Mouse (Mus musculus) limb, embryonic 14.5 days (tissue): ENCODE measurements around the gene Tnnc1. TPM values are rescaled to one million over a fixed set of nuclear protein-coding genes. Genes with fewer than 3 reads are reported as not detected.

Experiments
- ATAC-seq: fragments of 200-750 bp; cut with Nextera tagmentation; 2 replicates; pipeline ENCODE4 v1.8.0; 2017; ENCODE audit warnings: low read depth, moderate number of reproducible peaks, moderate TSS enrichment; ENCODE audit not compliant: low FRiP score
- DNase-seq: peaks from one replicate; pipeline ENCODE4 v3.0.0-alpha.2; 2015; ENCODE audit warnings: low spot score
- H3K27ac ChIP-seq: fragments of 300-500 bp; sonication (generic); replicated peaks from 2 replicates; pipeline ENCODE4 v1.5.1; 2014; ENCODE audit warnings: low read depth, mild to moderate bottlenecking, low read length, moderate library complexity, mixed read lengths
- H3K27me3 ChIP-seq: fragments of 300-500 bp; sonication (generic); 2 replicates; pipeline ENCODE4 v1.6.1; 2014; ENCODE audit warnings: low read length, mixed read lengths; ENCODE audit not compliant: control insufficient read depth, insufficient read depth
- H3K36me3 ChIP-seq: fragments of 300-500 bp; sonication (generic); 2 replicates; pipeline ENCODE4 v1.6.1; 2014; ENCODE audit warnings: mild to moderate bottlenecking, low read length, moderate library complexity, mixed read lengths; ENCODE audit not compliant: control insufficient read depth, insufficient read depth
- H3K4me1 ChIP-seq: fragments of 300-500 bp; sonication (generic); 2 replicates; pipeline ENCODE4 v1.6.1; 2014; ENCODE audit warnings: antibody characterized with exemption, low read length, mixed read lengths; ENCODE audit not compliant: control insufficient read depth, insufficient read depth
- H3K4me2 ChIP-seq: fragments of 300-500 bp; sonication (generic); replicated peaks from 2 replicates; pipeline ENCODE4 v1.6.1; 2014; ENCODE audit warnings: low read depth, mild to moderate bottlenecking, low read length, moderate library complexity; ENCODE audit not compliant: severe bottlenecking
- H3K4me3 ChIP-seq: fragments of 300-500 bp; sonication (generic); replicated peaks from 2 replicates; pipeline ENCODE4 v1.5.1; 2014; ENCODE audit warnings: low read length
- H3K9ac ChIP-seq: fragments of 300-500 bp; sonication (generic); 2 replicates; pipeline ENCODE4 v1.6.1; 2014; ENCODE audit warnings: mild to moderate bottlenecking, low read depth, low read length, moderate library complexity; ENCODE audit not compliant: severe bottlenecking
- H3K9me3 ChIP-seq: fragments of 300-500 bp; sonication (generic); 2 replicates; pipeline ENCODE4 v1.6.1; 2016; ENCODE audit warnings: low read length; ENCODE audit not compliant: control insufficient read depth
- POLR2A ChIP-seq: fragments of 200-500 bp; IDR thresholded peaks from 2 replicates; pipeline ENCODE4 v1.8.0; 2012; ENCODE audit warnings: inconsistent platforms, mild to moderate bottlenecking, moderate library complexity, borderline replicate concordance; ENCODE audit not compliant: insufficient read depth, insufficient read length; ENCODE audit errors: extremely low read depth
- WGBS: fragments of 180-500 bp; shearing (Covaris S2); extraction: QIAGEN DNeasy Blood & Tissue Kit; methylation state at CpG from one replicate; pipeline ENCODE4 v1.1.7; 2014; 5-methylcytosine and 5-hydroxymethylcytosine counted together
- polyA plus RNA-seq, 2 experiments: library from polyadenylated mRNA; depleted of rRNA in 1 of 2; stranded (reverse) in 1 of 2; unstranded in 1 of 2; fragments of >200 nt; fragmentation: Nextera tagmentation in 1 of 2; extraction: Ambion mirVana in 1 of 2; gene quantifications; 2 replicates each; pipeline versions ENCODE4 v1.2.1 to v1.2.3; 2012 to 2014

The Tnnc1 gene
- polyA plus RNA-seq, 2 experiments = 458 to 483 TPM

DNA sequence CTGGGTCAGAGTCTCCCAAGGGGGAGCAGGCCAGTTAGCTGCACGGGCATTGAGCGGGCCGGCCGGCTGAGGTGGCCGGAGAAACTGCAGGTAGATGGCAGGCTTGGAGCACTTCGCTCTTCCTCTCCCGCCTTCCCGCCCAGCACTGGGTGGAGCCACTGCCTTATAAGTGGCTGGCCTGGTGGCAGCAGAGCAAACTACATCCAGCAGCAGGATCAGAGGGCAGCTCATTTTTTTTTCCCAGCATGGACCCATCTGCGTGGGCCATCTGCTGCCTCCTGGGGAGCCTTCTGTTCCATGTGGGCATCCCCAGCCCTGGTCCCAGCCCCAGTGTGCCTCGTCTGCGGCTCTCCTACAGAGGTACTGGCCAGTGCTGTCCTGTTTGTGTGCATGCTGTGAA lies 9.6 kb downstream of the Tnnc1 start, which contains the start of gene Sema3g:
Gene Sema3g, plus strand, starts transcription at position 195 of the 400 bp plus-strand sequence.
- no peak within 1 kb of the TSS for H3K4me3 ChIP-seq
- no peaks in the 10 kb centered on the region for H3K36me3 ChIP-seq
- no peaks in the 10 kb centered on the region for H3K9me3 ChIP-seq
- no peak within 1 kb of the TSS for H3K27ac ChIP-seq
- H3K4me1 ChIP-seq = 0 out of 2 replicates have a peak, but pooled peaks cover 9% of the 10 kb centered on the region
- 7% methylated on average over 11 of the region's 11 CpGs for WGBS
- no peaks in the 10 kb centered on the region for H3K27me3 ChIP-seq
- H3K4me2 ChIP-seq = peak within 1 kb of the TSS; percentile 26
- H3K9ac ChIP-seq = no peak within 1 kb of the TSS; the same call in 1 of the 2 replicates
- no peak for TF ChIP-seq POLR2A
- peak; percentile 21; the same call in 1 of the 2 replicates for ATAC-seq
- peak; percentile 71 for DNase-seq

GRCm38 (mm10) chr14:31226978-31227377 lies 18.9 kb downstream of the Tnnc1 start:
- peak; percentile 75 for ATAC-seq
- no peak overlapping the region for H3K9ac ChIP-seq
- DNase-seq = peak; percentile 41
- no peak overlapping the region for H3K4me2 ChIP-seq
- WGBS = 58% methylated on average over 4 of the region's 4 CpGs
- no peak for TF ChIP-seq POLR2A
- no peaks in the 10 kb centered on the region for H3K27me3 ChIP-seq
- peaks cover 10% of the 10 kb centered on the region for H3K4me1 ChIP-seq
- no peaks in the 10 kb centered on the region for H3K9me3 ChIP-seq
- H3K4me3 ChIP-seq = no peak overlapping the region
- no peaks in the 10 kb centered on the region for H3K36me3 ChIP-seq
- H3K27ac ChIP-seq = peak overlapping the region; percentile 21; the same call in 1 of the 2 replicates

DNA sequence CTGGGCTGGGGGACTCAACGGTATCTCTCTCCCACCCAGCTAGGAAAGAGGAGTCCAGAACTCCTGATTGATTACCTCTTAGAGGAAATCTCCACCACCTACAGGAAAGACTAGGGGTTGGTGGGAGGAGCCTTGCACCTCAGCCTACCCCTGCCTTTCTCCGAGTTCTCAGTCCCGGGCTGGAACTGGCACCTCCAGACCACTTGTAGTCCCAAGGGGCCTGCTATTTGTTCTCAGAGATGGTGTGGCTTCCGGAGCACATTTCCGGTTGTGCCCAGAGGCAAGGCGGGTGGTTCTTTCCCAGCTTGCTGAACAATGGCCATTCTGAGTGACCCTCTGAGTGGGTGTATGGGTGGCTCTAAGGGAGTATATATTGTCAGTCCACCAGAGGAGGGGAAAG lies 20.1 kb downstream of the Tnnc1 start:
- ATAC-seq (no peak), DNase-seq (no peak)
- Histone ChIP-seq H3K27ac (no peak overlapping the region), H3K4me2 (no peak overlapping the region), H3K36me3 (no peaks in the 10 kb centered on the region), H3K4me1 (peaks cover 10% of the 10 kb centered on the region), H3K4me3 (no peak overlapping the region), H3K9ac (no peak overlapping the region), H3K27me3 (no peaks in the 10 kb centered on the region), H3K9me3 (no peaks in the 10 kb centered on the region)
- 63% methylated on average over 6 of the region's 6 CpGs for whole genome bisulfite sequencing
- no peak for TF ChIP-seq POLR2A

- no peaks in the 10 kb centered on the region for H3K9me3 ChIP-seq
- TF ChIP-seq POLR2A = no peak
- H3K9ac ChIP-seq = no peak overlapping the region
- H3K4me1 ChIP-seq = peaks cover 10% of the 10 kb centered on the region
- H3K36me3 ChIP-seq = no peaks in the 10 kb centered on the region
- H3K4me3 ChIP-seq = no peak overlapping the region
- H3K27ac ChIP-seq = no peak overlapping the region
- no peak for ATAC-seq
- 61% methylated on average over 8 of the region's 8 CpGs for WGBS
- no peak for DNase-seq
- no peaks in the 10 kb centered on the region for H3K27me3 ChIP-seq
- no peak overlapping the region for H3K4me2 ChIP-seq
These were observed 22.3 kb downstream of the Tnnc1 start for GRCm38 (mm10) chr14:31230442-31230841.

DNA sequence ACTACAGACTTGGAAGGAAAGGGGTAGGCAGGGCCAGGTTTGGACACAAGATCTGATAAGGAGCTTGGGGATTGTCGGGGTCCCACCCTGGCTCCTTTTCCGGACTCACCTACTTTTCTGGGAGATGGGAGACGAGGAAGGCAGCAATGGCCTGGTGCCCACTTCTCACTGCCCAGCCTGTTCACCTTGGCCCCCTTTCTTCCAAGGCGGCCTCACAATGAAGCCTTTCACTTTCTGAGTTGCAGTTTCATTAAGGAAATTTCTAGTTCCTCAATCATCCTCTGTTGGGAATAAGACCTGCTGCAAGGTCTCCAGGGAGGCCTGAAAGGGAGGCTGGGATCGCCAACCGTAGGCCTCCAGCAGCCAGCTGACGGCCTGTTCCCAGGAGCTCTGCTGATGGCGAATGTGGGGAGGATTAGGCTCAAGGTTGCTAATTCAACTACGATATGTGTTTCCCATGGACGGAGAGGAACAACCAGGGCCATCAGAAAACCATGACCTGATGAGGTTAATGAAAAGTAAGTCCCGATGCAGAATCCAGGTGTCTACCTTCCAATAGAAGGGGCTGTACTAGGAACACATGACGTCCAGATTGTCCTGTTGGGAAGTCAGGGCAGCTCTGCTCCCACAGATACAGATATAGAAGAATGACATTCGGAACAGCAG lies 24.4 kb downstream of the Tnnc1 start:
- Histone ChIP-seq H3K36me3 (no peaks in the 10 kb centered on the region), H3K4me2 (no peak overlapping the region), H3K27ac (no peak overlapping the region), H3K27me3 (no peaks in the 10 kb centered on the region), H3K9me3 (no peaks in the 10 kb centered on the region), H3K4me3 (no peak overlapping the region), H3K9ac (no peak overlapping the region), H3K4me1 (peaks cover 3% of the 10 kb centered on the region; the same call in 1 of the 2 replicates)
- no peak for ATAC-seq
- 85% methylated on average over 13 of the region's 13 CpGs for WGBS
- TF ChIP-seq POLR2A = no peak
- DNase-seq = no peak
